Mouse (Mus musculus) MEL-GATA-1-ER (cell line): Measurements from ENCODE around the gene Mrpl24.

ENCODE experiments used
- DNase-seq: peaks from one replicate; pipeline ENCODE4 v3.0.0-alpha.2; 2012; ENCODE audit warnings: low read depth; ENCODE audit errors: extremely low read depth

Gene Mrpl24

DNA sequence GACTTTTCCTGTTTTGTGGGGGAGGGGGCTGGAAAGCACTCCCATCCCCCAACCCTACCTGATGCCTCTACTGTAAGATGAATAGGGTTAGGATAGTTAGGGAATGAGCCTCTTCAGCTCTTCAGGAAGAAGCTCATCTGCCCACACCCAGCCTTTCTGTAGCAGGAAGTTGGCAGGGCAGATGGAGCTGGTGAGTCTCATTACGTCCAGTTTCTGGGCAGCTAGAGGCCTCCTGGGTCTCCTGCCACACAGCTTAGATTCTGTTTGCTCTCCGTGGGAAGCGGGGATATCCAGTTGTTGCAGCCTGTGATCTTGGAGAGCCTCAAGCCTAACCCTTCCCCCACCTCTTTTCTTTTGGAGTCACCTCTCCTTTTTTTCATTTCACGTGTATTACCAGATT is 9.4 kb upstream of the Mrpl24 start:
- no peak for DNase-seq

DNA sequence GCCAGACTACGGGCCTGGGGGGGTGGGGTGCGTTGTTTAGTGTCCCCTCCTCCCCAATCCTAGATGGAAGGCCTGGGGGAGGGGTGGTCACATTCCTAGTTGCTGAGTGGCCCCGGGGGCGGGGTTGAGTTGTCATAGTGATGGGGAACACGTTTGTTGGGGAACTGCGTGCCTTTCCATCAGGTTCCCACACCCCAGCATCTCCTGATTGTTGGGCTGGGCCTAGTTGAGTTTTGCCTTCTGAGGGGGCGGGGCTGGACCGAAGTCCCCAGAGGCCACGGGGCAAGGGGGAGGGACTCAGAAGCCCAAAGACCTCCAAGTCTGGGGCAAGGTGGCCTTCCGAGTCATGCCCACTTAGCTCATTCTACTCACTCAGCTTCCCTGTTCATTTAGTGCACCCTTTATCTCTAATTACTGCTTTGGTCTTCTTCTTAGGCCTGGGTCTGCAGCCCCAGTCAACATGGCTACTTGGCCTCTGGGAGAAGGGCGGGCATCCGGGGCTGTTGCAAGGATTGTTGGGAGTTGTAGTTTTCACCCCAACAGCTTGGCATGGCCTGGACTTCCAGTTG is 8.6 kb upstream of the Mrpl24 start:
- DNase-seq, result no peak

DNA sequence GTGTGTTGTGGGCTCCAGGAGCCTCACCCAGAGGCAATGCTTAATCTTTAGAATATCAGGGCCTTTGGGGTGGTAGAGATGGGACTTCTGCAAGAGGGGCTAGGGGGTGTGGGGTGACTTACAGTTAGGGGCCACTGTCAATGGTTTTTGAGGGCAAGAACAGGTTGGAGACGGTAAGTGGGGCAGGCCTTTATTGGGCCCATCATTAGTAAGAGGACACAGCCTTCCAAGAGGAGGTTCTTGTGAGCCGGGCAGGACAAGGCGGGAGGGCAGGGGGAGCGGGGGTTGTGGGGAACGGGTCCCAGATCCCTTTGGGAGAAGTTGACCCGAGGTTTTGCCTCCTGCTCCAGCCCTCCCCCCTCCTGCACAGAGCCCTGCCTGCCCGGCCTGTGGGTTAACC is 5.8 kb upstream of the Mrpl24 start:
- no peak for DNase-seq

DNA sequence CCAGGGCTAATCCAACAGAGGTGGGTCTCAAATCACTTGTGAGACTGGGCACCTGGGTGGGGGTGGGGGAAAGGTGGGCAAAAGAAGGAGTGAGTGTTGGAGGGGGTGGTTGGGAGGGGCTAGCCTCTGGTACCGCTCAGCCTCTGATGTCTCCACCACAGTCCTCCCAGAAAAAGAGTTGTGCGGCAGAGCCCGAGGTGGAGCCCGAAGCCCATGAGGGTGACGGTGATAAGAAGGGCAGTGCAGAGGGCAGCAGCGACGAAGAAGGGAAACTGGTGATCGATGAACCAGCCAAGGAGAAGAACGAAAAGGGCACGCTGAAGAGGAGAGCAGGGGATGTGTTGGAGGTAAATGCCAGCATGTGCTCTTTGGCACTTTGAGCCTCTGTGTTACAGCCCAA is 5.4 kb upstream of the Mrpl24 start:
- no peak for DNase-seq

DNA sequence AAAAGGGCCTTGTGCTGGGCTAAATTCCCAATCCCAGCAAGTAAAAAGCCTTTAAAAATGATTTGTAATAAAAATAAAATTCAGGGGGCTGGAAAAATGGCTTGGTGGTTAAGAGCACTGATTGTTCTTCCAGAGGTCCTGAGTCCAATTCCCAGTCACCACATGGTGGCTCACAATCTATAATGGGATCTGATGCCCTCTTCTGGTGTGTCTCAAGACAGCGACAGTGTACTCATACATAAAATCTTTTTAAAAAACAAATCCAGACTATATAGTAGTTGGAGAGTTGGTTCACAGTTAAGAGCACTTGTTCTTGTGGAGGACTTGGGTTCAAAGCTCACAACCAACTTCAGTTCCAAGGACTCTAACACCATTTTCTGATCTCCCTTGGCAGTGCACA is 2.3 kb upstream of the Mrpl24 start:
- DNase-seq, result no peak

DNA sequence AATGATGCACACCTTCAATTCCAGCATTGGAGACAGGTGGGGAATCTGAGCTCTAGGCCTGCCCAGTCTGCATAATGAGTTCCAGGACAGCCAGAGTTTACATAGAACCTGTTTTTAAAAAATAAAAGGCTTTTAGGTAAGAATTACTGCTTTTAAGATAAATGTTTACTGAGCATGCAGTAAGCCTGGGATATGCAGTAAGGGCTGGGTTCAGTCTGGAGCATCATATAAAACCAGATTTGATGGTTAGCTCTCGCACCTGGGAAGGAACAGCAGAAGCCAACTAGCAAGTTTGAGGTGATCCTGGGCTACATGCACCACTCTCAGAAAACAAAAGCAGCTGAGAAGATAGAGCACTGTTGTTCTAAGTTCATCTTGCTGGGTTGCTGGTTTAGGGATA is 755 bp upstream of the Mrpl24 start:
- DNase-seq, result no peak

DNA sequence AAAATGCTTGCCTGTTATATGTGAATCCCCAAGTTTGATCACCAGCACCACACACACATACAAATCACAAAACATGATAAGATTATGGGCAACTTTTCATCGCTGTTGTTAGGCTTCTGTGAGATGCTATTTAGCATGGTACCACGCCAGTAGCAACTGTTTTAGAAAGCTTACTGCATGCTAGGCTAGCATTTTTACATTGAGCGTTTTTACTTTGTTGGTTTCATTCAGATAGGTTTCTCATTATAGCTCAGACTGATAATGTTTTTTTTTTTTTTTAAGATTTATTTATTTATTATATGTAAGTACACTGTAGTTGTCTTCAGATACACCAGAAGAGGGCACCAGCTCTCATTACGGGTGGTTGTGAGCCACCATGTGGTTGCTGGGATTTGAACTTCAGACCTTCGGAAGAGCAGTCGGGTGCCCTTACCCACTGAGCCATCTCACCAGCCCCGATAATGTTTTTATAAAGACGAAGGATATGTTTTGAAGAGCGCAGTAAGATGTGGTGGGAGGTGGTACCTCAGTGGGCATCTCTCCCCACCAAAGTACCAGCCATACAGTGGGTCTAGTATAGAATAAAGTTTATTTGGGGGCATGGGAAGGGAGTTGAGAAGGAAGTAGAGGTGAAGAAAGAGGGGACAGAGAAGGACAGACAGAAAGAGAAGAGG is 1.1 kb downstream of the Mrpl24 start:
- no peak for DNase-seq

DNA sequence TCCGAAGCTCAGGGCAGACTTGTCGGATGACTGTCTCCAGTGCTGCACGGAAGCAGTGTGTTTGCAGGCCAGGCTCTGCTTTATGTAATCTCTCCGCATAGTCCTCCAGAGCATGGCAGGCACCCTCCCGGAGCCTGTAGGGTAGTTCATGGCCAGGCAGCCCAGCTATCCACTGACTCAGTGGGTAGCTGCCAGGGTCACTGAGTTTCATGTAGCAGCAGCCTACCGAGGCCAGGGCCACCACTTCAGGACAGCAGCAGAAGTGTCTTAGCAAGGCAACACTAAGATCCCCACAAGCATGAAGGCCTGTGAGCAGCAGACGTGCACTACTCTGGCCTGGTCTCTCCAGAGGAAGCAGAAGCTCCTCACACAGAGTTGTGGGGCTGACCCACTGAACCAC is 5.7 kb downstream of the Mrpl24 start:
- no peak for DNase-seq

DNA sequence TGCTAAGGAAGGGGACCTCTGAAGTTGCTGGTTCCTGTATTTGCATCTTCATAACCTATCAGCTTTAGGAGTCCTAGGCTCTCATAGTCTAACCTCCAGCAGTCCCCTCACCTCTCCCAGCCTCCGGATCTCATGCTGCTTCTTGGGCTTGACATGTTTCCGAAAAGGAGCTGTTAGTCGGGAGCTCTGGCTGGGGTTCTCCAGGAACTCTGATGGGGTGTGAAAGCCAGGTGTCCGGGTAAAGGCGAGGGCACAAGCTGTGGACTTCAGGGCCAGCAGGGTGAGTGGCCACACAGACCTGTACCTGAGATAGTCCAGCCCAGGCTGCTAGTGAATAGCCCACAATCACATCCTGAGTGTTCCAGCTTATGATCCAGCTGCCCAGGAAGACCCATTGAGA is 8.1 kb downstream of the Mrpl24 start:
- no peak for DNase-seq

DNA sequence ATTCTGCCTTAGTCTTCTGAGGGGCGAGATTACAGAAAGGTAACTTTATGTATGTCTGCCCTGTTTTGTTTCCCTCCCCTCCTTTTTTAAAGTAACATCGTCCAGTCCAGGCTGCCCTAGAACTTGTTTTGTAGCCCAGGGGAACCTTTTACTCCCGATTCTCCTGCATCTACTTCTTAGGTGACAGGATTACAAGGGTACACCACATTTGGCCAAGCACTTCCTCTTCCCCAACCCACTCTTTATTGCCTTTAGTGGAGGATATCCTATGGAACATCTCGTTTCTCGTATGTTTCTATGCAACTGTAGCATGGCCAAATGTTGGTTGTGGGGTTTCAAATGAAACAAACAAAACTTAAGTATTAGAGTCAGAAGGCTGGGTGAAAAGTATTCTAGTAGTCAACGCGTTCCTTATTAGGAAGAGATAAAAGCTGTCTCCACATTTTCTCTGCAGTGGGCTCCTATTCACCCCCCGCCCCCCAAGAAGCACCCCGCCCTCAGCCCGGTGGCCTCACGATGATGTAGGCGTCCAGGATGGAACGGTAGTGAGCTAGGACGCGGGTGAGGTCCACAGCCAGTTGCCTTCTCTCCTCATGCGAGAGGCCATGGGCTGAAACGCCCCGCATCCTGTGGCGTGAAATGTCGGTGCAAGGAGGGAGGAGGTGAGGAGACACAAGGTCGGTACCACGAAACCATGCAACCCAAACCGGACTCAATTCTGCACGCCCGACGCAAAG is 10.2 kb downstream of the Mrpl24 start:
- DNase-seq, result peak; percentile 87

DNA sequence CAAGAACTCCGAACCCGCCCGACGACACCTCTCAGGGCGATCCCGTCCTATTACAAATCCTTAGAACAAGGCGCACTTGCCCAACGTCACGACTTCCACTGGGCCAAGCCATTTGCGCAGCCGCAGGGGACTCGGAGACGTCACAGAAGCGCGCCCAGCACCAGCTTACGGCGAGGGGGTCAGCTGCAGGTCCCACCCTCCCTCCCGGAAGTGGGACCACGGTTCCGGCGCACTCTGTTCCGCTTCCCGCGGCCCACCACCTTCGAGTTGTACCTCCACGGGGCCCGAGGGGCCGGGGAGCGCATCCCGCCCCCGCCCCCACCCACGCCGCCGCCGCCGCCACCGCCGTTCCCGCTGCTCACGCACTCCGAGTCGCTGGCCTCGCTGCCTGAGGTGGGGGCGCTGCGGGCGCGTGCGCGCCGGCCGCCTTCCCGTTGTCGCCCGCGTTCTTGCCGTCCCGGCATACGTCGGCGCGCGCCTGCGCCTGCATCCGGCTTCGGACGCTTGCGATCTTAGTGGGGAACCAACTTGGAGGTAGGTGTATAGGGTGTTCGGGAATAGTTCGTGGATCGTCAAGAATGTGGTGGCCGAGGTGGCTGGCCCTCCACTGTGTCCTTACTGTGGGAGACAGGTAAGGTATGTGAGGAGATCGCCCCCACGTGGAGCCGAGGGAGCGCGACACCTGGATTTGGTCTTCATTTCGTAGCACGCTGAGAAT is 10.9 kb downstream of the Mrpl24 start, which contains the start of the genes Isg20l2 and Rrnad1:
Gene Isg20l2 (plus strand): TSS at position 237 of the 718 bp plus-strand sequence.
Gene Rrnad1 (minus strand): TSS at position 640 of the 718 bp plus-strand sequence.
- DNase-seq, result peak; percentile 98

DNA sequence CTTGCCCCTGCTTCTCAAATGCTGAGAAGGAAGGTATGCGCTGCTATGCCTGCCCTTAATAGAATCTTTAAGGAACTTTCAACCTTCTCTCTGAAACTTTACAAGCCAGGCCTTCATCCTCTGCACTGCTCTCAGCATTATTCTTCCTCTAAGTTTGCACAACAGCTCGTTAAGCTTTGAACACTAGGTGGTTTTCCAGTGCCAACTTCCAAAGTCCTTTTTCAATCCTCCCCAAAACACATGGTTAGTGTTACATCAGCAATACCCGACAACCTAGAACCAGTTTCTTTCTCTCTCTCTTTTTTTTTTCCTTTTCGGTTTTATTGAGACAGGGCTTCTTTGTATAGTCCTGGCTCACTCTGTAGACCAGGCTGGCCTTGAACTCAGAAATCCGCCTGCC is 14.7 kb downstream of the Mrpl24 start:
- DNase-seq, result no peak

DNA sequence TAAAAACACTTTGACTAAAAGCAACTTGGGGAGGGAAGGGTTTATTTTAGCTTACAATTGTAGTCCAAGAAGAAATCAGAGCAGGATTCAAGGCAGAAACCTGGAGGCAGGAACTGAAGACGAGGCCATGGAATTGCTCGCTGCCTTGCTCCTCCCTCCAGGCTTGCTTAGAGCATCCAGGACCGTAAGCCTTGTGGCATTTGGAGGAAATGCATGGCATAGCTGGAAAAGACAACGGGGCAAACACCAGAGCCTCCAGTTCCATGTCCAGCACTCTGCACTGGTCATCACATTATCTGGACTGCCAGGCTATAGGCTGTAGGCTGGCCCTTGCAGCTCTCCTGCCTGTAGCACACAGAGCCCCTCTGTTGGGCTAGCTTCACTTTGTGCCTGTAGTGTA is 15.2 kb downstream of the Mrpl24 start:
- DNase-seq, result no peak

DNA sequence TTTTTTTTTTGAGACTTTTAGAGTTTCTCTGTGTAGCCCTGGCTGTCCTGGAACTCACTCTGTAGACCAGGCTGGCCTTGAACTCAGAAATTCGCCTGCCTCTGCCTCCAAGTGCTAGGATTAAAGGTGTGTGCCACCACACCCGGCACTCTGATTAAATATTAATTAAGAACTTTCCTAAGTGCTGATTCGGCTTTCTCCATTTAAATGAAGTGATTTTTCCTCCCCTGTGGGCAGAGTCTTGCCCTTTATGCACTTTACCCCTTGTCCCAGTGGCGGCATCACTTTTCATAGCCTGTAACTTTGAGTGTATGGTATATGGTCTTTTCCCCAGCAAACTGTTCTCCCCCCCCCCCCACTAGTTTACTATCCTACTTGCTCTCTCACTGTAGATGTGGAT is 15.9 kb downstream of the Mrpl24 start:
- DNase-seq, result no peak

DNA sequence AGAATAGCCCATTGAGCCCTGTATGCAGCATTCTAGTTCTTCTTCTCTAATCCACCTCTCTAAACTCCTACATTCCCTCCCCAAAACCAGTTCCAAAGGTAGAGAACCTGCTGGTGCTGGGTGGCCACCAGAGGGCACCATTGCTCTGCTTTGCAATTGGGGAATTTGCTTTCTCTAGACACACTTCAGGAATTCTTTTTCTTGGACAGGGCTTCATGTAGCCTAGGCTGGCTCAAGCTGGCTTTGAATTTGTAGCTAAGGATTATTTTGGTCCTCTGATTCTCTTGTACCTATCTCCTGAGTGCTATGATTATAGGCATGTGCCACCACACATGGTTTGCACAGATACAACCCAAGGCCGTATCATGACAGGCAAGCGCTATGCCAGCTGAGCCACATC is 16.5 kb downstream of the Mrpl24 start:
- DNase-seq, result peak; percentile 57

DNA sequence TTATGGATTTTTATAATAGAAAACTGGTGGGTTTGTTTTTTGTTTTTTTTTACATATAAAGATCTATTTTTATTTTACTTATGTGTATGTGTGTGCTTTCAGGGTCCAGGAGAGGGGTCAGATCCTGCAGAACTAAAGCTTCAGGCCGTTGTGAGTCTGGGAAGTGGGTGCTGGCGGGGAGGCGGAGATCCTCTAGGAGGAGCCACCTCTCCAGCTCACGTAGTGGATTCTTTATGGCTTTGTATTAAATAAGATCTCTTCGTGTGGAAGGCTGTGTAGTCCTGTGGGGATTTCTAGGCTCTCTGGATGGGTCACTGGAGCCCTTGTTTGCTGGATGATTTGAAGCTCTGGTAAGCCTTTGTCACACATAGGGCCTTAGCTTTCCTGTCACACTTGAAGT is 21.3 kb downstream of the Mrpl24 start:
- no peak for DNase-seq

DNA sequence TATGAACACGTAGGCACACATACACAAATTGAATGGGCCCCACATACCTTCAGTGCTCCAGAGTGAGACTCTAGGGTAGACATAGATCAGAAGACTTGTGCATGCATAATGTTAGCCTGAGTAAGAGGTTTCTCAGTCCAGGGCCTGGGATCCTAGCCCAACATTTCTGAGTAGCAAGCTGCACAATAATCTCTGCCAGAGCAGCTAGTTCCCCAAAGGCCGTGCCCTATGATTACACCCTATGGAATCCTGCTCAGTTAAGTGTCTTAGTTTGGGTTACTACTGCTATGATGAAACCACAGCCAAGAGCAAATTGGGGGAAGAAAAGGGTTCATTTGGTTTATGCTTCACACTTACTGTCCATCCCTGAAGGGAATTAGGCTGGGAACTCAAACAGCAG is 23.2 kb downstream of the Mrpl24 start:
- no peak for DNase-seq

DNA sequence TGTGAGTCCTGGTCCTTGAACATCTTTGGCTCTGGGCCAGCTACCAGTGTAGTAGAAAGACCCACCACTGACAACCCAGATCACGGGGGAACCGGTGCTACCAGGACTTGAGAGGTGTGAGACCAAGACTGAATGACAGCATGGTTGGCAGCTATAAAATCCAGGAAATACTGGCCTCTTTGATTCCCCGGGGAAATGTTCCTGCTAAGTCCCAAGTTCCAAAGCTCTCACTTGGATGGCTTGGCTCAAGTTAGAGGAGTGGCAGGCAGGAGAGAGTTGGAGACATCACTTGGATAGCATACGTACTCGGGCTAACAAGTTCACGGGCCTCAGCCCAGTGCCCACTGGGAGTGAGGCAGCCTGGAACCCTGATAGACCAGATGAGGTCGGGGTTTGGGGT is 24.3 kb downstream of the Mrpl24 start:
- DNase-seq, result no peak

DNA sequence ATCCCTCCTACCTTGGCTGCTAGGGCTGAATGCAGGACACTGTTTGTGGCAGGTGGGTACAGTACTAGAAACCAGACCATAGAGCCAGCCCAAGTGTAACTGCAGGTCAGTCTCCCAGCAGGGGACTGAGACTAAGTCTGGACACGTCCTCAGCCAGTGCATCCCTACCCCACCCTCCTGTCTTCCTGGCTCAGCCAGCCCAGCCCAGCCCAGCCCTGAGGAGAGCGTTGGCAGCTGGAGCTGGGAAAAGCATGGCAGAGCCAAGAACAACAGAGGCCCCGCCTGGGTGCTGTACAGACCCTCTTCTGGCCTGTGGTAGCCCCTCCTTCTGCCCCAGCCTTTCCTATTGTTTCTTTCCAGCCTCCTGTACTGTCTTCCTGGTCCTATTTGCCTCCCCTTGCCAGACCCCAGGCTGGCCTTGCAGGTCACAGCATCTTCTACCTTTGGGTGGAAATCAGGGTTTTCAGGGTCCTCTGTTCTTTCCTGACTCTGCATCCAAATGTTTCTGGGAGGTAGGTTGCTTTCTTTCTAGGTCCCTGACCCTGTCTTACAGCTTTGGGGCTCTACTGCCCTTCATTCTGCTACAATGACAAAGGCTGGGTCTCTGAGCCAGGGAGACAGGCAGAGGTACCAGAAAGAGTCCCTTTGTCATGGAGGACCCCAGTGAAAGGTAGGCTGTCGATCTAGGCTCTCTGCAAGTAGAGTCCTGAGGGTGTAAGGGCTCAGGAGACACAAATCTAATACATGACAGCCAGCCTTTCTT is 25.7 kb downstream of the Mrpl24 start:
- no peak for DNase-seq

DNA sequence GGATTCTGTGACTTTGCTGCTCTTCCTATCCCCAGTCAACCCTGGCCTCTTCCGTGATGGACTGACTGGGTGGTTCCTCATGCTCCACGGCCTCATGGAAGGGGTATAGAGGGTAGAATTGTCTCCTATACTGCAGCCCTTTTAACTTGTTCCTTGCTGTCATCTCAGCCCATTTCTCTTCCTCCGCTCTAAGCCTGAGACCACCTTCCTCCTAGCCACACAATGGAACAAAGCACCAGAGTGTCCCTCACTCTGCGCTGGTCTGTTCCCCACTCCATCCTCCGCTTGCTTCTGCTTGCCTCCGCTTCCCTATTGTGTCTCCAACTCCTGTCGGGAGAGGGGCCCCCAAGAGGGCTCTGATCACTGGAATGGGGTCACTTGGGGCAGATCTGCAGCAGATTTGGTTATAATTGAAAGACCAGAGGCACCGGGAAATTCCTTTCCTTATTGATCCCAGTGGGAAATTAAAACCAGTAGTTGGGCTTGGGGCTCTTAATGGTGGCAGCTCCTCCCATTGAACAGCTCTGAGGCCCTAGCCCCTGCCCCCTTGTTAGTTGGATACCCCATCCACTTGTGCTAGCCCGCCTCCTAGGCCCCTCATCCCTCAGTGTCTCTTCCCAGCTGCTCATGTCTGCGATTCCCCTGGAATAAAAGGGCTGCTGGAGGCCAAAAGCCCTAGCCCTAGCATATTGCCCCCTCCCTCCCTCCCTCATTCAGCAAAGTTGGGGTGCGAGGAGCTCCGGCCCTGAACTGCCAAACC is 26.7 kb downstream of the Mrpl24 start:
- no peak for DNase-seq

DNA sequence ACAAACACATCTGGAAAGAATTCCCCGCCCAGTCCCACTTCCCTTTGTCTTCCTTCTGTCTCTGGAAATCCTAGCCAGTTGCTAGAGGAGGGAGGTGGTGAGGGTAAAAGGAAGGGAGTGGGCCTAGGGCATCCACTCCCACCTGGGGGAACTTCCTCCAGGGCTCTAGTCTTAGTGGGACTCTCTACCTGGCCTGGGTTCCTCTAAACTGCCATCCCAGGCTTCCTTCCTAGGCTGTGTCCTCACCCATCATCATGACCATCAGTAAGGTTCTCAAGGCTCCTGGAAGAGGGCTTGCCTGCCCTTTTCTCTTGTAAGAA is 27.2 kb downstream of the Mrpl24 start:
- no peak for DNase-seq
